Mouse (Mus musculus): ENCODE measurements at regions not wholly inside any gene's neighbourhood (a gene's known extent, or its start where the extent isn't known, plus 50 kb on each side); places are given as distances from the start of the nearest gene placed in this dataset.
A peak's percentile ranks its signal among the peaks of the same experiment; 100 is the strongest.

DNA sequence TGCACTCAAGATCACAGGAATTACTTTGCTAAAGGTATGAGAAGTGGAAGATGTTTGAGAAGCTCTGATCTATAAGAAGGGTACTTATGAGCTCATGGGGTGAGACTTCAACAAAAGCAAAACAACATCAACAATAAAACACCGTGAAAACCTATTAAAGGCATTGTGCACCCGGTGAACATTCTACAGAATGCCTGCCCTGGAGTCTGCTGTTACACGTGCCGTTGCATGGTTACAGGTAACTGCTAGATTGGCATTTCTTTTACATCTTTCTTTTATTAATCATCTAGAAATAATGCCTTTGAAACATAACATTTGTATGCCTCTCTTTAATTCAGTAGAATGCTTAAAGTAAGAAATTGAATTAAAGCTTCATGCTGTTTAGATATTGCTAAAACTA lies 661.0 kb downstream of the Pcdh18 start:
- no peak for DNase-seq

DNA sequence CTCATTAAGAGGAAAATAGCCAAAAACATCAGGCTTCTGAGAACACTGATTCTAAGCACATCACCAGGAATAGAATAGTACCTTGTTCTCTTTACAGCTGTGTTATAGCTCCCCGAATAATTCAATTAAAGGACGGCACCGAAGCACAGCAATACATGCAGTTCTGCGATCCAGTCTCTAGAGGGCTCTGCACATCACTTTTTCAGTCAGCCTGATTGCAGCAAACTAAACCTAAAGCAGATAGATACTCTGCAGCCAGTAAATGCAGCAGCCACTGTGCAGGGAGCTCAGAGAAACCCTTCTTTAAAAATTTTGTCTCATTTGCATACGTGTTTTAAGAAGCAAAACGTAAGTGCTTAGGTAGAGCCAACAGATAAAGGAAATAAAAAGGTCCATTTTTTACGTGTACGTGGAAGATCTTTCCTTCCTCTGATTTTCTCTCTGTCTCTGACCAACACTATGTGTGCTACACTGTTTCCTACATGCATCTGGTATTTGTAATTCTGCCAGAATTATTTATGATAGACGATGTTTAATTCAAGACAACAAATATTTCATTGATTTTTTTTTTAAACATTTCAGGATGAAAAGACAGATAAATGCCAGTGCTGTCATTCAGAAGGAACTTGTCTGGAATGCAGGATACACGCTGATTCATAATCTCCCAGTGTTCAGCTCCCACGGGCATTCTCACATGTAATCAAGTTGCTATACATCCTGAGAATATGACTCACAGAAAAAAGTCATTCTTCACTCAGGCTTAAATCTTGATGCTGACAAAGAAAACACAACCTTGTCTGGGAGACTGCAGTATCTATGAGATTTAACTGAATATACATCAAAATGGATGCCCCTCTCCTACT lies 663.1 kb downstream of the Pcdh18 start:
- peak in 1 of 2 experiments; percentile 57 for DNase-seq

DNA sequence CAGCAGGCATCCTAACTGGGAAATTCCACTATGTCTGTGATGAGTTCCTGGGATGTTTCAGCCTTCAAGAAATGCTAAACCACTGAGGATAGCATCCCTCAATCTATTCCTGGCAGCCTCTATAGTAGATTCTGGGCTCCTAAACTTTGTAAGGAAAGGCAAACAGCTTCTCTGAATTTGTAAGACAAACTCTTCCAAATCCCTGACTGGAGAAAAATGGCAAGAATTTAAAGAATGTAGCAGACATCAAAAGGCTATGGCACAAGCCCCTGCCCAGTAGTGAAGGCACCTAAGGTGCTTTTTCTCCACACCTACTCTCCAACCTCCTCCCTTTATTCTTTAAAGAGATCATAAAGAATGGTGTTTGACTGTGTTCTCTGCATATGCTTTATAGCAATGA lies 688.3 kb downstream of the Pcdh18 start:
- no peak for DNase-seq

GRCm38 (mm10) chr3:49062081-49062480 lies 695.0 kb downstream of the Pcdh18 start:
- DNase-seq, result no peak

- no peak for DNase-seq
Observed at GRCm38 (mm10) chr3:49032981-49033380, 724.1 kb downstream of the Pcdh18 start.

GRCm38 (mm10) chr3:49009211-49009967 lies 747.7 kb downstream of the Pcdh18 start:
- no peak for DNase-seq
